Mouse (Mus musculus) ovary, postnatal 10 days (tissue): ENCODE results near the gene Lpp.

Source experiments
- DNase-seq: peaks from one replicate; pipeline ENCODE4 v3.0.0; 2022; ENCODE audit warnings: low spot score

Lpp gene

DNA sequence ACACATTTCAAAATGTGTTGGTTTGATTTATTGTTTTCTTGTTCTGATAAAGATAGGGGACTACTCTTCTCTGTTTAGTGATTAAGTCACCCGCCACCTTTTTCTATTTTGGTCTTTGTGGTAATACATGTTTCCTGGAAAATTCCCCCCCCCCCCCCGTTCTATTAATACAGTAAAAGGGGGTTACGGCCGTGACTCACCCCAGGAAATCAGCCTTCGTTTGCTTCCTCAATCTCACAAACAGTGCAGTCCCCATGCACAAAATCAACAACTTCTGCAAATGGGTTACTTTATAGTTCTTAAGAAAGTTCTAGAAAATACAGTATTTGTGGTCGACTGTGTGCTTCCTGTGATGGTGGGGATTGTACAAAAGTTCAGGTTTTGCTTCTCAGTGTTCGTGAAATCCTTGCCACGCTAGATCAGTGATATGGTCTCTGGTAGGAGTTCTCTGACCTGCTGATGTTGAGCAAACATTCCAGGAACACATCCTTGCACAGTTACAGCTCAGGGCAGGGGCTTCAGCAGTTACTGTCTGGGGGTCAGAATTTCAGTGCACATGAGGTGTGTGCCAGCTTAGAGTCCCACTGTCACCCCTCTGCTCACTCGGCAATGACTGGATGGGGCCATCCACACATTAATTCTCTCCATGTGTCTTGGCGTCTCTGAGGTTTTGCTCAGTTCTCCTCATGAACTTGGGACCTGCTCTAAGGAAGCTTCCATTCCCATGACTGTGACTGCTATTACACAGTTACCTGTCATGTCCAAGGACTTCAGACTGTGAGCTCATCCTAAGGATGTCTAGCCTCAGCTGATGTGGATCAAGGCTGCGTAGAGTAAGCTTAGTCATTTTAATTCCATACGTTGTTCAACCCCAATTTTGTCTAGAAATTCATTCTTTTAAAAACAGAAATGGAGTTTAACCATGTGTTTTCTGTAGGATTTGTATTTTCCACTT lies 236.2 kb downstream of the Lpp start:
- DNase-seq, result no peak

DNA sequence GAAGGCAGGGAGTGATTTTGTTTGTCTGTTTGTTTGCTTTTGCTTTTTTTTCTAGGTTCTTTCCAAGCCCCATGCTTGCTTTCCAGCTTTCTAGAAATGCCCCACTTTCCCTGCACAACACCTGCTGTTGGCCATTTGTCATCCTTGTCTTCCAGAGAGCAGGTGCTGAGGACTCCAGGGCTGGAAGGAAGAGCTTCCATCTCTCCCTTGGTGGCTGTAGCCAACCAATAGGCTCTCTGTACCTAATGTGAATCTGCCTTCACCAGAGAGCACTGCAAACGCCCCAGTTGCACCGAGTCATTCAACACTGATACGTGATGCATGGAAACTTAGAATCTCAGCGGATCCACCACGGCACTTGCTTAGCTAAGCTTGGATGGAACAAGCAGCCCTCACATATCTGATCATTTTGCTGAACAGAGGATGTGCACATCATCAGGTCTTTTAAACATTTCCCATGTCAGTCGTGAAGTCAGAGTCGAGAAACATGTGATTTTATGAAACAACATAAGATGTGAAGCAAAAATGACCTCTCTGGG lies 242.1 kb downstream of the Lpp start:
- DNase-seq, result no peak

DNA sequence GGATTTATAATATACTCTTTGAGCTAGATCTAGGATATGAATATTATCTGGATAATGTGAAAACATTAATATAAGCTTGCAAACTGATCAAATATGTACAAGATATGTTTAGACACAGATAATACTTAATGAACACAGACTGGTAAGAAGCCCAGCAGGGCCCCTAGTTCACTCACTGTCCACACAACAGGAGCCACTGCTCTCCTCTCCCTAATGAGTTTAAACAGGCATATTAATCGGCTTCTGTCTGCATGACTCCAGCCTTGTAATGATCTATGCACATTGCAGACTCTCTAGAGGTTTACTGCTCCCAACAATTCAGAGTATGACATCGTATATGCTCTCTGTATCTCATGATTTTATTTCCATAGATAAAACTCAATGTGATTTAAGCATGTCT lies 243.6 kb downstream of the Lpp start:
- DNase-seq, result no peak

DNA sequence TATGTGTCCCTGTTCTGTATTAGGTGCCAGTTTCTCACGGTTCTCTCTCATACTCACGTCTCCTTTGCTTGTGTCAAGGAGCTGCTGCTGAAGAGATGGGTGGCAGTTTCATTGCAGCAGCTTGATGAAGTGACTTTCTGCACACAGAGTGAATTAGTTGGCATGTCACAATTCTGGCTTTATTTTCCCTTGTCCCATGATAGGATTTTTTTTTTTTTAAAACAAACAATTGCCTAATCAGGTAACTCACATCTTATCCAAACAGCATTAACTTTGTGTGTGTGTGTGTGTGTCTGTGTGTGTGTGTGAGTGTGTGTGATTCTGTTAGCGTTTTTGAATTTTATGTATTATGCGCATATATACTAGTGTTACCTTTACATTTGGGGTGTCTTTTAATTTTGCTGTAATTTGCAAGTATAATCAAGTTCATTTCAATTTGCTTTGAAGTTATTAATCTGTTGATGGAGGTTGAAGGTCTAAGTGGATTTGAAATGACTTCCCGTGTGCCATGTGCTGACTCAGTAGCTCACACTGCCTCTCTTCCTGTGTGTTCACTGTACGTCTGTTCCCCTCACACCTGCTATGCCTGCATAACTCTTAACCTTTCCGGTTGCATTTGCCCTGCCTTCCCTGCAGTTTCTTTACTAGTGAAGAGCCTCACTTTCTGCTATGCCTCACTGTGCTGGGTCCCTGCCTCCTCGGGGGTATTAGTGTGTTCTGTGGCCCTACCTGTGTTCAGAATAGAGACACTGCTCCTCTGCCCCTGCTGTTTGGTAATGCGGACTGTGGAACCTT lies 247.9 kb downstream of the Lpp start:
- no peak for DNase-seq

DNA sequence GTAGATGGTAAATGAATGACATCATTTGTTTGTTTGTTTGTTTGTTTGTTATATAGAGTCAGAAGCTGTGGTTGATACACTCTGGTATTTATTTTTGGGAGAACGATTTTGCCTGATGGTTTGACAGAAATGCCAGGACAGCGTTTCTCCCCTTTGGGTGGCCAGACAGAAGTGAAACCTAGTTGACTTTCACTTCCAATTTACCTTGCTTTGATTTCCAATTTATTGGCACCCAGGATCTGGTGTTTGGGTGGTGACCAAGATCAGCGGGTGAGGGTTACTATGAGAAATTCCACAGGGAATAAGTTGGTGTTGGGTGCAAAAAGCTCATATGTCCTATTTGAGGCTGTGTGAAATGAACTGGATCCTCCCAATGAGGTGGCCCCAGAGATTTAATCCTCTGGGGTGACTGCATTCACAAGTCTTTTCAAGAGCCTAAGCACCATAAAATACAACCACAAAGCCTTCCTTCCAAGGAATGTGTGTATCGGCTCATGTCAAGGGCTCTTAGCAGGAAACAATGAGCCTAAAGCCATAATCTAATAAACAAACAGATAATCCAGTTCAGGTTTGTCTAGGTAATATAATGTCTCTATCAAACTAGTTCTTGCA lies 249.8 kb downstream of the Lpp start:
- no peak for DNase-seq

DNA sequence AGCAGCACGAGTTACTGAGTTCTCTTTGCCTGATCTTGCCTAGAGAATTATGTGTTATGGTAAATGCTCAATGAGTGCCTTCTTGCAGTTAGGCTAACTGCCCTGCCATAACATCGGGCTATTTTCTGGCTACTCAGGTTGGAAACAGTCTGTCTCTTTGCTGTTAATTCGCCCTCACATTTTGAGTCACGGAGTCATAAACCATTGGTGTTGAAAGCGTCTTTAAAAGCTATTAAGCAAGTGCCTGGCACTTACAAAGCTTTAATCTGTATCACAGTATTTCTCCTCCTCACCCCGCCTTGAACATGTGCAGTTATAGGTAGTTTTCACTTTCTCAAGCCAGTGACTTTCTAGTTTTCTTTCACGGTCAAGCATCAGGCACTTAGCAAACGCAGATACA lies 250.8 kb downstream of the Lpp start:
- DNase-seq, result no peak

DNA sequence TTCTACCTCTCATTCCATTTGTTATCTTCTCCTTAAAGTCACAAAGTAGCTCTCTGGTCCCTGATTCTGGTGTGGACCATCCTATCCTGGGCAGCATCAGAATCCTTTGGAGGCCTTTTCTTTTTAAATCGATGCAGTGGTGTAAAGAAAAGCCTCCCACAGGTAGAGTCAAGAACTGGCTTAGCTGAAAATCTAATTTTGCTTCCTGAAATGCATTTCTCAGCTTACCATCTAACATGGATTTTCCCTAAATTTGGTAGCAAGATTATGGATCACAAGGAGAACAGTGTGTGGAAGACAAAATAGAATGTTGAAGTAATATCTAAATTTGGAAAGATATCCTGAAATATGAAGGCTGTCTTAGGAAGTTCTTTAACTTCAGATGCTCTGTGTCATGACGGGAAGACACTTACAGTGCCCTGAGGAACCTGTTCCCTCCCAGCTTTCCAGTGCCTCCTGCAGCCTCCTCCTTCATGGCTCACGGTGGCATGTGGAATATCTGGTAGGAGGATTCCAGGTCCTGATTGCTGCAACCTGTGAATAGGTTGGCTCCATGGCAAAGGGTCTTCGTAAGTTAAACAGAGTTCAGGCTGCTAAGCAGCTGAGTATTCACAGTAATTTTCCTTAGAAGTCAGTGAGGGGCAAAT lies 251.6 kb downstream of the Lpp start:
- DNase-seq, result no peak

DNA sequence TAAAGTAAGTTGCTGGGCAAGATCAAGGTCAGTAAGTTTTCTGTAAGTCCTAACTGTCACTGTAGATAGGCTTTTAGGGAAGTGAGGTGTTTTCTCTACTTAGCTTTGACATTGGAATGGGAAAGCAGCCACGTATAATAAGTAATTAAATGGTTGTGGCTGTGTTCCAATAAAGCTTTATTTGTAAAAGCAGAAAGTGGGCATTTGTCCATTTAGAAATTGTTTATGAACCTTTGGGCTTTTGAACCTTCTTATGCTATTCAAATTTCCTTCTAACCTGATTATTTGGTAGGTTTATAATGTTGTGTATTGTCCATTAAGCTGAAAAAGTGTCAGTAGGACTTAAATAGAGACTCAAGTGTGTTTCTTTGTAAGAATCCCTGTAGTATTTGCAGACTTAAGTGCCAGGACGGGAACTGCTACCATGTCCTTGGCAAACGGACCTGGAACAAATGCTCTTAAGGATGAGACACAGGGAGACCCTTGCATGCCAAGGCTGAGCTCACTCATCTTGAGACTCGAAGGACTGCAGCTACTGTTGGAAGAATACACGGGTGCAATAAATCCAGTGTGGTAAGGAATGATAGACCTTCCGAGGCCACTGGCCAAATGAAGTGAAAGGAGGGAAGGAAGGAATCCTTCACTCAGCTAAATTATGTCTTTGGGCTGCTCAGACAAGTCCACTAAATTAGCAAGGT lies 252.7 kb downstream of the Lpp start:
- no peak for DNase-seq

DNA sequence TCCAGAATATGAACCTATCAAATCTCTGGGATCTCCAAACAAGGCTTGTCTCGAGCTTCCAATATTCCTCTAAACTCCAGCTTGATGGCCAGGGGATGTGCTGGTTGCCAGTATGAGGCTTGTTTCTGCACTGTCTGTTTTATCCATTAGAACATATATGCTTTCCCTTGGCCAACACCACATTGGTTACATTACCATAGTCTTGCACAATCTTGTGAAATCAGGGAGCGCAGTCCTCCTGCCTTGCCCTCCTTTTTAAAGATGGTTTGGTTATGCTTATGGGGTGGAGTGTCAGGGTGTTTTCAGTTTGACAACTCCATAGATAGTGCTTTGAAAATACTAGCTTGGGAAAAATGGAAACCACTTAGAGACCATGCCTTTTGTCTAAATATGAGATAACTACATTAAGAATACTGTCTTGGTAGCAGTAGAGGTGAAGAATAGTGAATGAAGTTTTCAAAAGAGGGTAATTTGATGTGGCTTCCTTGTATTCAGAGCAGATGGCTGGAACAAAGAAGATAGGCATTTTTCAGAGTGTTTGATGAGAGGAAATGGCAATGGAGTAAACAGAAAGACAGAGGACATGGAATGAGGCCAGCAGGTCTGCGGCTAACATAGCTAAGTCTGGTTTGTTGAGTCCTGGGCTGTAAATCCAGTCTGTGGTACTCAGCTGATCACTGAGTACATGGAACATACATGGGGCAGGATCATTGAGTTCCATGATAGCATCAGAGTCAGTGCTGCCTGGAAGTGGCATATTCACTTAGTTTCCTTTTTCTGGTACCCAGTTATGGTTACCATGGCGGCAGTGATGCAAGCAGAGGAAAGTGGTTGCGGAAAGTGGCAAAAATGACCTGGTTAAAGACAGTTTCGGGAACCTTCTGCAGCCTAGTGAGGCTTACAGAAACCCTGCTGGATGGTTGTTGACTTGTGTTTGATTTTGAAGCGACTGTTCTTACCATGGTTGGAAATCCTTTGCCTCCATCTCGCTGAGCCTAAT lies 258.6 kb downstream of the Lpp start:
- DNase-seq, result no peak

DNA sequence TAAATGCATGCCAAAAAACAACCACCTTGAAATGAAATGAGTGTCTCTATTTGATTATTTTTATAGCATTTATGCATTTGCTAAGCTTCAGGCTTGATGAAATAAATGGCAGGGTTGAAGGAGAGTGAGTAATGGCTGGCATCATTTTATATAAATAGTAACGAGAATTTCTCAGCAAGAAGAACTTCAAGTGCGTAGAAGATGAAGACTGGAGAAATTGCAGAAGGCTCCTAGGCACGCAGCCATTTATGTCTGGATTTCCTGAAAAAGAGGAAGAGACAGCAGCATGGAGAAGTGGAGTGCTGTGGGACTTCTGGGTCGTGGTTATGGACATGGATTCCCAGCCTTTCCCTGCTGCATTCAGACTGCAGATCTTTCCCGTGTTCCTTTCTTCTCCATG lies 259.7 kb downstream of the Lpp start:
- no peak for DNase-seq

DNA sequence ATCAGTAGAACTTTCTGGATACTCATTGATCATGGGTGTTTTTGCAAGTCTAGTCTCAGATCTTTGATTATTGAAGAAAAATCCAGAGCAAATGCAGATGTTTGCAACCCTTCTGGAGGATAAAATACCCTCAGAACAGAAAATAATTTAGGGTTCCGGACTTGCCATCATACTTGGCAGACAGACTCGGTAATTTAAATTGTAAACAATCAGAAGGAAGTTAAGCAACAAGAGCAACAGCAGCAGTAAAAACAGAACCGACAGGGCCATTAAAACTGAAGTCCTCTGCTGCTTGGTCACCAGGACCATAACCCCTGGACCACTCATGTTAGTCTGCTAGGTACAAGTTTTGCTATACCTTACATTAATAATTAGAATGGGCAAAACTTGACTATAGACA lies 261.8 kb downstream of the Lpp start:
- no peak for DNase-seq

DNA sequence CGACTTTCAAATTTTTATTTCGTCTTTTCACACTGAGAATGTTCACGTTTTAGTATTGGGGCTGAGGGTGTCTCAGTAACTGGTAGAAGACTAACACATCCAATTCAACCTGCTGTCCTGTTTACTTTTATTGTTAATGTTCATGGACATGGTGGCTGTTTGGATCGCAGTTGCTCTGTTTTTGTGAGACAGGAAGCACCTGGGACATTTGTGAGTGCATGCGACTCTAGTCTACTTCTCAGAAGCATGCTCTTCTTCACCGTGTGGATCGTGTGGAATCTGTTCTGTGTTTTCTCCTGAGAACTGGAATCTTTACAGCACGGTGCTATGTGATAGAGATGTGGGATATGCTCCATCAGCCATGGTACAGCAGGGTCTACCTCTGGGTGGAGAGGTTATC lies 262.7 kb downstream of the Lpp start:
- DNase-seq, result no peak

DNA sequence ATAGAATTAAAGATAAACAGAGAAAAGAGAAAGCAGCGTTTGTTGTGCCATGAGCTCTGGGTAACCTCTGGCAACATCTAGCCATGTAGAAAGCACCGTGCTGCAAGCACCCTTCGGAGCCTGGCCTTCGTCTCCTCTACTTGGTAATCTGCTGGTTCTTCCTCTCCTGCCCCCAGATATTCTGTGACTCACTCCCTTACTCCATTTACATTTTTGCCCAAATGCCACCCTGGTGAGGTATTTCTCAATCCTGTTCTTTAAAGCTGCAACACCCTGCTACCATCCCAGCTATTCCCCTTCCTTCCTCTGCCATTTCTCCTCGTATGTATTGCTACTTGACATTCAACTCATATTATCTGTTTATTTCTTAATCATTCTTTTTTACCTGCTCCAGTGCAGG lies 263.4 kb downstream of the Lpp start:
- no peak for DNase-seq

DNA sequence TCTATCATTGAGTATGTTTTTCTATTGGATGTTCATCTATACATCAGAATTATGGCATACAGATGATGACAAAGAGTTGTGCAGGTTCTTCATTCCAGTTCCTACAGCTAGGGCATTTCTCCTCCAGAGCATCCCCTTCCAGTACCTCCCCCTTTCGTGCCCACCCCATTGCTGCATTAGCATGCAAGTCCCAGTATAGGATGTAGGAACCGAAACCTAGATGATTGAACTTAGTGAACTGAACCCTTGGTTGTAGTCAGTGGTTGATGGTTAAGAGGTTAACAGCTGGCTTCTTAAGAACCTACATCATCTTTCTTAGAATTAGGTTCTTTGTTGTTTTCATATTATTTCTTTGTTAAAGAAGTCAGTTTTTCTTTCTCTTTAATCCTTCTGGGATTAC lies 265.7 kb downstream of the Lpp start:
- DNase-seq, result no peak

DNA sequence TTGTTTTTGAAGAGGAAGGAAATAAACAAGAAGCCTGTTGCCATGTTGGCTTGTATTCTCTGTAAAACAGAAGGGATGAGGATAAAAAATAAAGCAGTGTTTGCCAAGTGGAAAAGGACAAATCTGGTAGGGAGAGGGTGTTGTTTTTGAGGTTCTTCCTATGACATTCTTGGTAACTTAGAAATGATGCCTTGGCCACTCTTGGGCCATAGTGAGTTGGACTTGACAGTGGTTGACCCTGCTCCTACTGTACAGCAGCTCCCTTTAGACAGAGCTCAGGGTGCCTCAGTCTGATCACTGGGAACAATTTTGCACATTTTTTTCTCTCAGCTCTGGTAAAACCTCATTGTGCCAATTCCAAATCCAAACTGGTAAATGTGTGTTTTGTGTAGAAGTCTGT lies 270.8 kb downstream of the Lpp start:
- DNase-seq, result no peak

DNA sequence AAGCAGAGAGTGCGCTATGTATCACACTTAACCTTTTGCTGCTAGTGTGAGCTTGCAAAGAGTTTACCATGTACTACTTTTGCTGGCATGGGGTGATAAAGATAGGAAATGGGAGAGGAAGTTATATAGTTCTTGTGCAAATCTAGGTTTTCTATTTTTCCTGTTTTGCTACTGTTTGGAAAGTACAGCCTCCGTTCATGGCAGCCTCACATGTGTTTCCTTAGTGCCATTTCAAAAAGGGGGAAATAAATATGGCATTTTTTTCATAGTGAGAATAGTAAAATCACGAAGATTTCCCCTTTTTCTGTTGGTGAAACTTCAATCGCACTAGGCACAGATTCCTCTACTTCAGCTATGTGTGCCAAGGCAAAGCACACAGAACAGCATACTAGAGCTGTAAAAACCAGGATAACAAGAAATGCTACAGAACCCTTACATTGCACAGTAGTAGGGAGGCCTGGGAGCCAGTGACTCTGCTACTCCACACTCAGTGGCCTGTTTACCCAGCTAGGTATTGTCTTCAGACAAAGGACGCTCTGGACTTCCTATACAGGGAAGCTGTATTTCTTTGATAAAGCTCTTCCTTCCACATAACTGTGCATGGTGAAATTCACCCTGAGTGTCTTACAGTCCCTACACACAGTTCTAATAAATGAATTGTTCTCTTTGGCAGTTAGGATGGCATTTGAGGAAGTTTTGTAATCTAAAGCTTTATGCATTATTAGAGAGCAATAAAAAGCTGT lies 276.6 kb downstream of the Lpp start:
- no peak for DNase-seq

DNA sequence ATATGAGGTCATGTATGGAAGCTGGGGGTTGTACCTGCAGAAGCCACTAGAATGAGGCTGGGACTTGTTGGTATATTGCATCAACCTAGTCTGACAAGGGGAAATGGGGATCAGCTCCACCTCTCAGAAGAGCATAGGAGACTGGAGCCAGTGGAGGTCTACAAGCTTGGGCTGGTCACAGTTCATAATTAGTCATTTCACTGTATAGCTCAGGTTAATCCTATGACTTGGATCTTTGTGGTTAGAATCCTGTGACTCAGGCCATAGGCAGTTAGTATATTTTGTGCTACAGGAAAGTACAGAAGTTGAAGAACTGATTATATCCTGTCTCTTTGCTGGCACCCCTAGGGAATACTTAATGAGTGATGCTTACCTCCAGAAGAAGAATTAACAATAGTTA lies 285.6 kb downstream of the Lpp start:
- no peak for DNase-seq

DNA sequence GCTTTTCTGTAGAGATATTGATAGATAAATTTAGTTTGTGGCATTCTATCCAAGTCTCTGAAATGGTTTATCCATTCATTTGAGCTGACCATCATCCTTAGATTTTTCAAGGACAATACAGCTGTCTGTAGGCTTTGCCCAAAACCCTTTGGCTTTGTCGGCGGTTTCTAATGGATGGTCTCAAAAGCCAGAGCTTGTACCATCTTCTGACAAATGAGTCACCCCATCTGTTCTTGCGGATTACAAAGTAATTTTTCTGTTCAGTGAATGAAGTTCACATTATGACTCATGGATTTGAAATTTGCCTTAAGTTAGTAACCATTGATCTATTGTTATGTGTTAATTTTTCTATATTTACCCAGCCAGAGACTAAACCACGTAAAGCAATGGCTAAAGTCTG lies 301.8 kb downstream of the Lpp start:
- no peak for DNase-seq

DNA sequence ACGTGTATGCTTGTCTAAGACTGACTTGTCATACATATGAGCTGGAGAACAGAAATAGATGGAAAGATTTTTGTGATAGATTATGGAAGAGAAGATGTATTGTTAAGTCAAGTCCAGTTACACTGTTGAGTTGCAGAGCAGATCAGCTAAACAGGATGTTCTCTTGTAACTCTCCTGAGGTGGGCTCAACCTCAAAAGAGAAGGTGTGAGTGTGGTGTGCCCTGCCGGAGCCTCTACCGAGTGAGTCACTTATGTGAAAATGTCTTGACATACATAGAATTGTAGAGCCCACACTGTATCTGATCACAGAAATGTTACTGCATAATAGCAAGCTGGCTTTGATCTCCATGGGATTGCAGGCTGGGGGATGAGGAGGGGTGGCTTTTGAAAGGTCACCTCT lies 310.9 kb downstream of the Lpp start:
- no peak for DNase-seq

DNA sequence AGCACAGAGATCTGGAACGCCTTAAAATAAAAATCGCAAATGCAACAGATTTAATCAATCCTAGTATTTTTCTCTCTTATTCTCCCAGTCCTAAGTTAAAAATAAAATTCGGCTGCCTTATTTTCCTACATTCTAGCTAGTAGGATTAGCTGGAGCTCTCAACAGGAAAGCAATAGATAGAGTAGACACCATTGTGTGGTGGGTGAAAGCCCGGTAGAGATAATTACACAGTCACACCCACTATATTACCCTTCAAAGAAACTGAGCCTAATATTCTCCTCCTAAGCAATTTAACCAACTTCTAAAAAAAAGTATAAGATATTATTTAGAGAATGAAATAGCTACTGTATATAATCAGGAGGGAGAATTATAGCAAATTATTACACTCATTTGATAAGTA lies 330.3 kb downstream of the Lpp start:
- DNase-seq, result no peak
